Mouse (Mus musculus) skeletal muscle tissue, postnatal 0 days (tissue): ENCODE measurements around the gene Trat1. TPM values are rescaled to one million over a fixed set of nuclear protein-coding genes. Genes with fewer than 3 reads are reported as not detected.

Source experiments
- polyA plus RNA-seq: library from polyadenylated mRNA; unstranded; fragments of >200 nt; fragmentation: Nextera tagmentation; extraction: Ambion mirVana; gene quantifications from 2 replicates; pipeline ENCODE4 v1.2.1, GENCODE M21; 2015

Gene Trat1
- polyA plus RNA-seq: 0.15 TPM in 1 of 2 replicates, not detected in the other

DNA sequence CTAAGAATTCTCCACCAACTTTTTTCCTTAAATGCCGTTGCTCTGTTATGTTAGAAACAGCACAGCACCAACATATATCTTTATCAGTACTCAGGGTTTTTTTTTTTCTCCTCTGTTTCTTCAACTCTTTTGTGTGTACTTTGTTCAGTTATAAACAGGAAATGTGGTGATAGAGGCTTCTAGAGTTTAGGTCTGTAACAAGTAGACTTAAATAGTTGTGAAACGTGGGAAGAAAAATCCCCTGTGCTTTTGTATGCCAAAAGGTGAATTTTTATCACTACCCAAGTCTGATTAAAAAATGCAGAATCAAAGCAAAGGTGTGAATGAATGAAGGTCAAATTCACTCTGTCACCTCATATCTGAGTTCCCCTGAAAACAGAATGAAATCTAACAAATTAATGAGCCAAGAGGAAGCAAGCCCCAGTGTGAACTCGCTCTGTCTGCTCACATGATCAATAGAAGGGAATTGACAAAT is at the start of gene Trat1:
TSS of gene Trat1 (minus strand) at position 51 of the 475 bp plus-strand sequence.

DNA sequence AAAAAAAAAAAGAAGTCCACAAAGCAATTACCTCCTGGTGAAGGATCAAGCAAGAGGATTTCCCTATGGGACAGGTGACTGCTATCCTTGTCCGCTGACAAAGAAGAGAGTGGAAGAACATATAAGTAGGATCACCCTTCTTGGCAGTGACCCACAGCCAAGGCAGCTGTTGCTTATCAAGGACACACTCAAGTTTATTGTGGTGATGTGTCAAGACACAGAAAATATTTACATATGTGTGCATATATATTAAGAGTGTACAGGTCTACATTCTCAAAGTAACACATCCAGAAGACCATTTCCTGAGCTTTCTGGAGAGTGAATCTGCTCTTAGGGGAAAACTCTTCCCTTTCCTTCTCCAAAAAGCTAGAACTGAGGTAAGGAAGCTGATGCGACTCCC is 44.9 kb upstream of the Trat1 start, which contains the start of gene Retnlb:
TSS of gene Retnlb (plus strand) at position 162 of the 400 bp plus-strand sequence.

Other genes with a start within 250 kb of the Trat1 start
- gene Retnlb, start 44.8 kb upstream of the Trat1 start, polyA plus RNA-seq: not detected in 2 replicates
- not detected in 2 replicates for gene Retnla, start 70.5 kb upstream of the Trat1 start, polyA plus RNA-seq
- gene Retnlg, start 100.6 kb upstream of the Trat1 start, polyA plus RNA-seq: 1.5 and 3.7 TPM in 2 replicates
- gene Dzip3, start 222.1 kb upstream of the Trat1 start, polyA plus RNA-seq: 6.3 and 6.8 TPM in 2 replicates
- gene Cip2a, start 222.2 kb upstream of the Trat1 start, polyA plus RNA-seq: 4.7 and 5.4 TPM in 2 replicates